In genomic region chr11:54102706-54103449, GRCm38 (mm10) we compare ENCODE assay signal across 15 mouse cellular contexts. TPM values are rescaled to one million over a fixed set of nuclear protein-coding genes. Genes with fewer than 3 reads are reported as not detected.
DNase-seq lines count a peak whose midpoint lies in the region; ATAC-seq and TF ChIP-seq lines count a peak whose summit lies in the region.
"Had no signal": no experiment of that assay in that cellular context is flagged by ENCODE, and none has a peak within 500 bp of the region (broad histone marks: within the 10 kb centered on the region; RNA-seq: fewer than 3 reads in every experiment).

No protein-coding gene starts in this region.

- H3K36me3 ChIP-seq in liver, embryonic 14.5 days (replicated peaks; ENCODE audit: control insufficient read depth, insufficient read depth, low read depth) = no peaks in the 10 kb centered on the region
- no peaks in the 10 kb centered on the region for H3K36me3 ChIP-seq in liver, postnatal 0 days (replicated peaks; ENCODE audit: insufficient read depth, low read length)
- H3K36me3 ChIP-seq in heart, embryonic 10.5 days = 0 out of 2 replicates have a peak, but pooled peaks cover 2% of the 10 kb centered on the region
- H3K36me3 ChIP-seq in stomach, embryonic 15.5 days = no peaks in the 10 kb centered on the region
- H3K36me3 ChIP-seq in midbrain, embryonic 15.5 days (replicated peaks) = no peaks in the 10 kb centered on the region
- H3K36me3 ChIP-seq: forebrain, embryonic 15.5 days; kidney, embryonic 15.5 days had no signal

- intact Hi-C loops in heart, postnatal 25 days (cut with DNase I) = no loop called here

- H3K27ac ChIP-seq in liver, embryonic 14.5 days = no peak overlapping the region
- no peak overlapping the region for H3K27ac ChIP-seq in liver, postnatal 0 days (ENCODE audit: low read depth)
- H3K27ac ChIP-seq in heart, embryonic 10.5 days = peak overlapping the region; percentile 72
- peak overlapping the region; percentile 7; the same call in 1 of the 2 replicates for H3K27ac ChIP-seq in stomach, embryonic 15.5 days
- H3K27ac ChIP-seq in midbrain, embryonic 15.5 days = no peak overlapping the region
- H3K27ac ChIP-seq: forebrain, embryonic 15.5 days; hindbrain, postnatal 0 days; kidney, embryonic 15.5 days had no signal

- H3K4me2 ChIP-seq in liver, embryonic 14.5 days (ENCODE audit: low read depth) = no peak overlapping the region
- no peak overlapping the region for H3K4me2 ChIP-seq in liver, postnatal 0 days (ENCODE audit: low read depth, low read length)
- H3K4me2 ChIP-seq in stomach, embryonic 15.5 days = peak overlapping the region; percentile 98; the same call in 1 of the 2 replicates
- H3K4me2 ChIP-seq in midbrain, embryonic 15.5 days = no peak overlapping the region
- H3K4me2 ChIP-seq: forebrain, embryonic 15.5 days had no signal

- TF ChIP-seq CTCF in liver, embryonic 14.5 days (IDR thresholded peaks at IDR 0.05; ENCODE audit: low read depth) = no peak
- TF ChIP-seq CTCF in liver, postnatal 0 days (IDR thresholded peaks at IDR 0.05; ENCODE audit: low read depth) = no peak

- peak; percentile 23; the same call in 1 of the 2 replicates for ATAC-seq in liver, embryonic 14.5 days (ENCODE audit: insufficient read depth)
- ATAC-seq in liver, postnatal 0 days = no peak
- ATAC-seq in stomach, embryonic 15.5 days (ENCODE audit: insufficient read depth, low FRiP score, low read depth) = no peak
- no peak for ATAC-seq in midbrain, embryonic 15.5 days (replicated peaks)
- ATAC-seq: forebrain, embryonic 15.5 days; hindbrain, postnatal 0 days; Patski had no signal

- H3K4me3 ChIP-seq in liver, embryonic 14.5 days (ENCODE audit: insufficient read depth in 1 of 2, low read depth in 2 of 2, low read length in 2 of 2) = no peak overlapping the region
- no peak overlapping the region for H3K4me3 ChIP-seq in liver, postnatal 0 days (ENCODE audit: low read depth, low read length)
- H3K4me3 ChIP-seq in heart, embryonic 10.5 days = peak overlapping the region; percentile 32
- H3K4me3 ChIP-seq in stomach, embryonic 15.5 days (replicated peaks) = 0 out of 2 replicates have a peak overlapping the region, but pooled peaks have one; percentile 3
- H3K4me3 ChIP-seq in midbrain, embryonic 15.5 days = no peak overlapping the region
- H3K4me3 ChIP-seq: forebrain, embryonic 15.5 days had no signal

- no peak overlapping the region for H3K9ac ChIP-seq in liver, embryonic 14.5 days (replicated peaks)
- H3K9ac ChIP-seq in liver, postnatal 0 days (replicated peaks) = no peak overlapping the region
- H3K9ac ChIP-seq in stomach, embryonic 15.5 days = no peak overlapping the region
- H3K9ac ChIP-seq in midbrain, embryonic 15.5 days = no peak overlapping the region
- H3K9ac ChIP-seq: forebrain, embryonic 15.5 days; kidney, embryonic 15.5 days had no signal

- no peak for TF ChIP-seq EP300 in liver, embryonic 14.5 days (IDR thresholded peaks at IDR 0.05; ENCODE audit: low read depth)
- TF ChIP-seq EP300 in liver, postnatal 0 days (IDR thresholded peaks at IDR 0.05; ENCODE audit: low read depth) = no peak

- DNase-seq in liver, embryonic 14.5 days (ENCODE audit: low read depth in 3 of 3, low spot score in 3 of 3) = no peak
- DNase-seq in liver, postnatal 0 days = no peak
- no peak for DNase-seq in heart, embryonic 10.5 days (ENCODE audit: low spot score)
- DNase-seq in heart, postnatal 25 days (ENCODE audit: low spot score) = peak; percentile 35
- DNase-seq in kidney, postnatal 10 days = no peak
- DNase-seq in layer of hippocampus, postnatal 25 days (ENCODE audit: extremely low spot score in 1 of 2, low spot score in 1 of 2) = no peak
- DNase-seq: adrenal gland, adult 8-10 months; layer of hippocampus, adult 9-11 months; lung, postnatal 36 days had no signal

- H3K27me3 ChIP-seq in liver, embryonic 14.5 days (ENCODE audit: control insufficient read depth, insufficient read depth, low read length) = peaks cover 23% of the 10 kb centered on the region
- peaks cover 24% of the 10 kb centered on the region; the same call in 1 of the 2 replicates for H3K27me3 ChIP-seq in liver, postnatal 0 days (ENCODE audit: insufficient read depth, low read length)
- peaks cover 15% of the 10 kb centered on the region; the same call in 1 of the 2 replicates for H3K27me3 ChIP-seq in heart, embryonic 10.5 days (ENCODE audit: insufficient read depth, poor library complexity, severe bottlenecking)
- no peaks in the 10 kb centered on the region for H3K27me3 ChIP-seq in stomach, embryonic 15.5 days (replicated peaks)
- peaks cover 7% of the 10 kb centered on the region for H3K27me3 ChIP-seq in midbrain, embryonic 15.5 days (replicated peaks)
- H3K27me3 ChIP-seq: forebrain, embryonic 15.5 days; Patski had no signal

- 40% methylated on average over 10 of the region's 10 CpGs for WGBS in liver, embryonic 14.5 days (ENCODE audit: insufficient replicate concordance)
- WGBS in liver, postnatal 0 days (ENCODE audit: insufficient replicate concordance) = 60% methylated on average over 10 of the region's 10 CpGs
- WGBS in heart, embryonic 10.5 days = 42% methylated on average over 10 of the region's 10 CpGs
- WGBS in stomach, embryonic 15.5 days = 60% methylated on average over 10 of the region's 10 CpGs
- 67% methylated on average over 10 of the region's 10 CpGs for WGBS in midbrain, embryonic 15.5 days

- H3K9me3 ChIP-seq in liver, embryonic 14.5 days (ENCODE audit: control insufficient read depth, low read length) = no peaks in the 10 kb centered on the region
- no peaks in the 10 kb centered on the region for H3K9me3 ChIP-seq in liver, postnatal 0 days (ENCODE audit: low read length)
- no peaks in the 10 kb centered on the region for H3K9me3 ChIP-seq in heart, embryonic 10.5 days
- H3K9me3 ChIP-seq in stomach, embryonic 15.5 days = no peaks in the 10 kb centered on the region
- no peaks in the 10 kb centered on the region for H3K9me3 ChIP-seq in midbrain, embryonic 15.5 days
- H3K9me3 ChIP-seq: forebrain, embryonic 15.5 days; kidney, embryonic 15.5 days had no signal

- peaks cover 0 to 4% of the 10 kb centered on the region in 2 experiments; a peak in 2 of 4 replicates for H3K4me1 ChIP-seq in liver, embryonic 14.5 days (replicated peaks; ENCODE audit: control insufficient read depth in 2 of 2, insufficient read depth in 2 of 2, low read length in 1 of 2)
- peaks cover 4% of the 10 kb centered on the region; the same call in 1 of the 2 replicates for H3K4me1 ChIP-seq in liver, postnatal 0 days (ENCODE audit: insufficient read depth)
- peaks cover 41% of the 10 kb centered on the region for H3K4me1 ChIP-seq in heart, embryonic 10.5 days
- peaks cover 13% of the 10 kb centered on the region for H3K4me1 ChIP-seq in stomach, embryonic 15.5 days
- H3K4me1 ChIP-seq in midbrain, embryonic 15.5 days = peaks cover 18% of the 10 kb centered on the region

RNA-seq across cellular contexts. Expression of gene P4ha2, which starts 3.0 kb away (rescaled TPM):
- 1.4 and 1.7 TPM in 2 replicates for polyA plus RNA-seq in liver, embryonic 14.5 days (2012; rRNA removed)
- polyA plus RNA-seq in liver, embryonic 14.5 days (2014; fragmentation: Nextera tagmentation; extraction: Ambion mirVana) = 1.8 and 2.2 TPM in 2 replicates
- polyA plus RNA-seq in liver, postnatal 0 days (2015; fragmentation: Nextera tagmentation; extraction: Ambion mirVana) = 2.4 and 2.7 TPM in 2 replicates
- polyA plus RNA-seq in heart, embryonic 10.5 days (2016; fragmentation: Nextera tagmentation; extraction: Ambion mirVana) = 57.7 and 69.0 TPM in 2 replicates
- 10 to 100 TPM; 56.6 to 61.7 TPM for total RNA-seq in heart, postnatal 25 days (2021)
- 54.8 and 59.5 TPM in 2 replicates for polyA plus RNA-seq in stomach, embryonic 15.5 days (2015; fragmentation: Nextera tagmentation; extraction: Ambion mirVana)
- 10.0 and 10.3 TPM in 2 replicates for polyA plus RNA-seq in midbrain, embryonic 15.5 days (2015; fragmentation: Nextera tagmentation; extraction: Ambion mirVana)
- 10 to 100 TPM; 15.2 to 22.4 TPM for total RNA-seq in layer of hippocampus, postnatal 25 days (2021)

RNA-seq across cellular contexts. Expression of gene Pdlim4, which starts 34.1 kb away (rescaled TPM):
- 2.4 and 2.8 TPM in 2 replicates for polyA plus RNA-seq in liver, embryonic 14.5 days (2012; rRNA removed)
- polyA plus RNA-seq in liver, embryonic 14.5 days (2014; fragmentation: Nextera tagmentation; extraction: Ambion mirVana) = 2.1 and 2.8 TPM in 2 replicates
- polyA plus RNA-seq in liver, postnatal 0 days (2015; fragmentation: Nextera tagmentation; extraction: Ambion mirVana) = 4.0 TPM in 2 replicates
- 12.9 and 27.8 TPM in 2 replicates for polyA plus RNA-seq in heart, embryonic 10.5 days (2016; fragmentation: Nextera tagmentation; extraction: Ambion mirVana)
- 10 to 100 TPM; 34.4 to 42.1 TPM for total RNA-seq in heart, postnatal 25 days (2021)
- polyA plus RNA-seq in stomach, embryonic 15.5 days (2015; fragmentation: Nextera tagmentation; extraction: Ambion mirVana) = 49.9 and 52.0 TPM in 2 replicates
- polyA plus RNA-seq in midbrain, embryonic 15.5 days (2015; fragmentation: Nextera tagmentation; extraction: Ambion mirVana) = 22.3 and 26.8 TPM in 2 replicates
- total RNA-seq in layer of hippocampus, postnatal 25 days (2021) = 10 to 100 TPM; 15.7 TPM

Comparison
In these comparisons a context has a peak if more than half of its experiments do, and no peak if none do; other contexts are left out.
1. H3K27ac ChIP-seq: peak in heart, embryonic 10.5 days (single experiment) and stomach, embryonic 15.5 days (single experiment); none in liver, embryonic 14.5 days (single experiment), liver, postnatal 0 days (single experiment) and midbrain, embryonic 15.5 days (single experiment).
2. H3K4me3 ChIP-seq: peak in heart, embryonic 10.5 days (single experiment) and stomach, embryonic 15.5 days (single experiment); none in liver, embryonic 14.5 days (0 of 2), liver, postnatal 0 days (single experiment) and midbrain, embryonic 15.5 days (single experiment).